Mouse (Mus musculus) megakaryocyte, embryonic 14.5 days (primary cell): Measurements from ENCODE around the gene Chd4.

ENCODE experiments used
- FLI1 ChIP-seq: IDR thresholded peaks from 2 replicates; pipeline ENCODE4 v1.6.1; 2012; ENCODE audit warnings: low read length, inconsistent platforms, mixed read lengths
- GATA1 ChIP-seq: IDR thresholded peaks from 3 replicates; pipeline ENCODE4 v1.6.1; 2012; ENCODE audit warnings: mixed read lengths, low read length, inconsistent platforms, borderline replicate concordance

GRCm38 (mm10) chr6:125095391-125096278 is at the start of gene Chd4:
- TF ChIP-seq GATA1 = no peak
- no peak for TF ChIP-seq FLI1
